Mouse (Mus musculus): ENCODE measurements around the gene Acadvl.

Acadvl gene

GRCm38 (mm10) chr11:70031321-70031670, 16.1 kb upstream of the Acadvl start:
- TF ChIP-seq GATA4 (IDR thresholded peaks at IDR 0.05; ENCODE audit: insufficient replicate concordance, low read length), result no peak

- TF ChIP-seq GATA4 (IDR thresholded peaks at IDR 0.05; ENCODE audit: insufficient replicate concordance, low read length), result no peak
Observed at GRCm38 (mm10) chr11:70030651-70031320, 15.6 kb upstream of the Acadvl start.

GRCm38 (mm10) chr11:70029829-70030550, 14.8 kb upstream of the Acadvl start:
- no peak for TF ChIP-seq GATA4 (IDR thresholded peaks at IDR 0.05; ENCODE audit: insufficient replicate concordance, low read length)

GRCm38 (mm10) chr11:70029130-70029801, 14.1 kb upstream of the Acadvl start:
- TF ChIP-seq GATA4 (IDR thresholded peaks at IDR 0.05; ENCODE audit: insufficient replicate concordance, low read length), result no peak

GRCm38 (mm10) chr11:70028401-70029129, 13.4 kb upstream of the Acadvl start:
- TF ChIP-seq GATA4 (IDR thresholded peaks at IDR 0.05; ENCODE audit: insufficient replicate concordance, low read length), result no peak

- no peak for TF ChIP-seq GATA4 (IDR thresholded peaks at IDR 0.05; ENCODE audit: insufficient replicate concordance, low read length)
Observed at GRCm38 (mm10) chr11:70027397-70027796, 12.2 kb upstream of the Acadvl start.

- TF ChIP-seq GATA4 (IDR thresholded peaks at IDR 0.05; ENCODE audit: insufficient replicate concordance, low read length), result no peak
Observed at GRCm38 (mm10) chr11:70026689-70027088, 11.5 kb upstream of the Acadvl start.

GRCm38 (mm10) chr11:70024151-70024514, 8.9 kb upstream of the Acadvl start:
- TF ChIP-seq GATA4 (IDR thresholded peaks at IDR 0.05; ENCODE audit: insufficient replicate concordance, low read length), result no peak

- TF ChIP-seq GATA4 (IDR thresholded peaks at IDR 0.05; ENCODE audit: insufficient replicate concordance, low read length), result no peak
Observed at GRCm38 (mm10) chr11:70023481-70024150, 8.4 kb upstream of the Acadvl start.

GRCm38 (mm10) chr11:70021264-70022132, 6.3 kb upstream of the Acadvl start:
- no peak for TF ChIP-seq GATA4 (IDR thresholded peaks at IDR 0.05; ENCODE audit: insufficient replicate concordance, low read length)

GRCm38 (mm10) chr11:70020731-70021263, 5.6 kb upstream of the Acadvl start:
- no peak for TF ChIP-seq GATA4 (IDR thresholded peaks at IDR 0.05; ENCODE audit: insufficient replicate concordance, low read length)

- TF ChIP-seq GATA4 (IDR thresholded peaks at IDR 0.05; ENCODE audit: insufficient replicate concordance, low read length), result no peak
Observed at GRCm38 (mm10) chr11:70020022-70020631, 4.9 kb upstream of the Acadvl start.

GRCm38 (mm10) chr11:70019495-70020021, 4.3 kb upstream of the Acadvl start:
- TF ChIP-seq GATA4 (IDR thresholded peaks at IDR 0.05; ENCODE audit: insufficient replicate concordance, low read length), result no peak
